Mouse (Mus musculus): ENCODE data around the gene Hlf.

DNA sequence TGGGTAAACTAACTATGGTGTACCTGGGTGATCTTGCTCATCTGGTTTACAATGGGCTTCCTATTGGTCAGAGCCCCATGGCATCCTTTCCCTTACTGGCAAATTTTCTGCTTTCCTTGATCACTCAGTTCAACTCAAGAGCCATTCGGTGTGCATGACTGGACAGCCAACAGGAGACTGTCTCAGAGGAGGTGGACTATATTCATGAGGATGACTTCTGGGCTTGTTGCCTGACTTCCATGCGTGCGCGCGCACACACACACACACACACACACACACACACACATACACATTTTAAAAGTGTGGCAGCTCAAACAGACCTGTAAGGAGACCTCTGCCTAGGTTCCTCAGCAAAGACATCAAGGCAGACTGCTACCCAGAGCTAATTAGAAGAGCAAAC is 12.7 kb downstream of the Hlf start:
- TF ChIP-seq CTCF (IDR thresholded peaks at IDR 0.05; ENCODE audit: low read depth, low read length) (no peak), TAL1 (conservative IDR thresholded peaks at IDR 0.05; ENCODE audit: low read depth, low read length) (no peak), POLR2AphosphoS5 (IDR thresholded peaks at IDR 0.05; ENCODE audit: insufficient replicate concordance, low read depth, low read length) (no peak), GATA1 (IDR thresholded peaks at IDR 0.05; ENCODE audit: borderline replicate concordance, low read length) (no peak)
